Mouse (Mus musculus) embryonic facial prominence, embryonic 11.5 days (tissue): ENCODE results near the gene Pa2g4. TPM values are rescaled to one million over a fixed set of nuclear protein-coding genes. Genes with fewer than 3 reads are reported as not detected.
"Not testable (repeated sequence)": the region's sequence is repeated elsewhere in the genome, so short reads cannot be mapped to it uniquely, and the experiment has no call there.

Experiments
- ATAC-seq: fragments of 200-750 bp; cut with Nextera tagmentation; replicated peaks from 2 replicates; pipeline ENCODE4 v1.8.0; 2017; ENCODE audit warnings: low read depth; ENCODE audit not compliant: insufficient number of reproducible peaks, low FRiP score, low TSS enrichment
- DNase-seq: peaks from one replicate; pipeline ENCODE4 v3.0.0-alpha.2; 2015; ENCODE audit warnings: low spot score
- H3K27ac ChIP-seq: fragments of 300-500 bp; sonication (generic); replicated peaks from 2 replicates; pipeline ENCODE4 v1.5.1; 2014; ENCODE audit warnings: mild to moderate bottlenecking, low read depth, low read length, control low read depth
- H3K27me3 ChIP-seq: fragments of 300-500 bp; sonication (generic); 2 replicates; pipeline ENCODE4 v1.6.1; 2014; ENCODE audit warnings: mild to moderate bottlenecking, low read length, moderate library complexity, mixed read lengths; ENCODE audit not compliant: control insufficient read depth, insufficient read depth
- H3K36me3 ChIP-seq: fragments of 300-500 bp; sonication (generic); replicated peaks from 2 replicates; pipeline ENCODE4 v1.6.1; 2014; ENCODE audit warnings: low read depth, mild to moderate bottlenecking, low read length, moderate library complexity, mixed read lengths; ENCODE audit not compliant: control insufficient read depth, insufficient read depth
- H3K4me1 ChIP-seq: fragments of 300-500 bp; sonication (generic); 2 replicates; pipeline ENCODE4 v1.6.1; 2014; ENCODE audit warnings: low read length, mixed read lengths; ENCODE audit not compliant: control insufficient read depth, insufficient read depth
- H3K4me2 ChIP-seq: fragments of 300-500 bp; sonication (generic); 2 replicates; pipeline ENCODE4 v1.6.1; 2014; ENCODE audit warnings: low read depth, mild to moderate bottlenecking, control low read depth, low read length, moderate library complexity
- H3K4me3 ChIP-seq: fragments of 300-500 bp; sonication (generic); 2 replicates; pipeline ENCODE4 v1.5.1; 2014; ENCODE audit warnings: low read depth, low read length, control low read depth
- H3K9ac ChIP-seq: fragments of 300-500 bp; sonication (generic); replicated peaks from 2 replicates; pipeline ENCODE4 v1.6.1; 2014; ENCODE audit warnings: mild to moderate bottlenecking, control low read depth, low read length
- H3K9me3 ChIP-seq: fragments of 300-500 bp; sonication (generic); replicated peaks from 2 replicates; pipeline ENCODE4 v1.6.1; 2016; ENCODE audit warnings: mild to moderate bottlenecking, low read length, inconsistent platforms, mixed read lengths; ENCODE audit not compliant: control insufficient read depth
- WGBS: fragments of 180-500 bp; shearing (Covaris S2); extraction: QIAGEN DNeasy Blood & Tissue Kit; methylation state at CpG from one replicate; pipeline ENCODE4 v1.1.7; 2014; 5-methylcytosine and 5-hydroxymethylcytosine counted together
- polyA plus RNA-seq: library from polyadenylated mRNA; unstranded; fragments of >200 nt; fragmentation: Nextera tagmentation; extraction: Ambion mirVana; gene quantifications from 2 replicates; pipeline ENCODE4 v1.2.1, GENCODE M21; 2014

The Pa2g4 gene
- polyA plus RNA-seq, 1 experiment from 2014 or later, result 268 TPM

DNA sequence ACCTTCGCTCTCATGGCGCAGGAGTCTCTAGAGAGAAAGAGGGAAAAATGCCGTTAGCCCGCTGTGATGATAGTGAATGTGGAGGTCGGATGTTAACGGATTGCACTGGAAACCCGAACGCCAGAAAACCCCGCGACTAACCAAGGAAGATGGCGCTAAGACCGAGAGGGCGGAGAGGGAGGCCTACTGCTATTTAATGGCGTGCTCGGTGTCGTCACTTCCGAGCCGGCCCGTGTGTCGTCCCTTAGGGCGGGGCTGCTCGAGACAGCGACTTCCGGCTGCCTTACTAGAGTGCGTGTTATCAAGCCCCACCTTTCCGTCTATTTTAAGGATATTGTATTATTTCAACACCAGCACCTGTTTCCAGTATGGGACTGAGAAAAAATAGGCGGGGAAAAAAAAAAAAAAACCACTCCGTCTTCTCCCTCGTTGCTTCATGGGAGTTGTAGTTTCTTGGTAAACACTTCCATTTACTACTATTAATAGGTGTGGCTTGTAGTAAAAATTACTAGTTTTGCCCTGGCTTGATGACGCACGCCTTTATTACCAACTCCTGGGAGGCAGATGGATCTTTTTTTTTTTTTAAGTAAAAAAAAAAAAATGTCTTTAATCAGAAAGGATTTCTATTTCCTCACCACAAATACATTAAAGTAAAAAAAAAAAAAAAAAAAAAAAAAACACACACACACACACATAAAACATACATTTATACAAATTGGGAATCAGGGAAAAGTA lies 16.7 kb downstream of the Pa2g4 start, which contains the start of gene Rpl41:
Gene Rpl41 (minus strand): TSS at position 359 of the 735 bp plus-strand sequence.
- H3K4me3 ChIP-seq, result peak within 1 kb of the TSS; percentile 74
- under 1% methylated on average over 31 of the region's 31 CpGs for WGBS
- H3K27ac ChIP-seq, result peak within 1 kb of the TSS; percentile 86
- no peaks in the 10 kb centered on the region for H3K4me1 ChIP-seq
- ATAC-seq, result peak; percentile 84
- H3K9ac ChIP-seq, result peak within 1 kb of the TSS; percentile 92
- H3K9me3 ChIP-seq, result no peaks in the 10 kb centered on the region
- peak; percentile 98 for DNase-seq
- H3K36me3 ChIP-seq, result peaks cover 5% of the 10 kb centered on the region
- no peaks in the 10 kb centered on the region for H3K27me3 ChIP-seq
- peak within 1 kb of the TSS; percentile 68 for H3K4me2 ChIP-seq

DNA sequence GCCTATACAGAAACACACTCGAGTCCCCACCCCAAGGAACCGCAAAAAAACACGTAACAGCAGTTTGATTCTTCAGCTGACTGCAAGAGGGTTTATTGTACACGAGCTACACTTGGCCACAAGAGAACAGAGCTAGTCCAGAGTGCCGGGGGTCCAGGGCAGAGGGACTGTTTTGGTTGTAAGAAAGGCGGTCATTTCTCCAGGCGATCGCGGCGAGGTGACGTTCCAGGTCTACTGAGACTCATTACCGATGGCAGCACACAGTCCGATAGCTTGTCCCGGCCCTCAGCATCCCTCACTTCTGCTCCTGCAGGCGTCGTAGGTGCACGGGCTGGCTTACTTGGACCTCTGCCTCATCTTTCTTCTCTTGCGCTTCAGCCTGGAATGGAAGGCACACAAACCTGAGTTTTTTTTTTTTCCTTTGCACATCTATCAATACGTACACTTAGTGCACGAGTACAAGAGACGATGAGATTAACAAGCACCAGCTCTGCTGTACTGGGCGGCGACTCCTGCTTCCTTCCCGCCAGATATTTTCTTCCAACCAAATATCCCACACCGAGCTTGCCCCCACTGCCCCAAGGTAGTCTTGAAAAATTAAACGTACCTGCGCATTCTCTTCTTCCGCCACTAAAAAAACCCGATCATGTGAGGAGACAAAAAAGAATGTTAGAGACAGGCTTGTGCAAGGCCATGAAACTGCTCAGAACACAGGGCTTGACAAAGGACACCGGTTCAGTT lies 17.6 kb downstream of the Pa2g4 start:
- H3K9ac ChIP-seq, result peak overlapping the region; percentile 92
- ATAC-seq, H3K4me1 ChIP-seq, H3K9me3 ChIP-seq, H3K27me3 ChIP-seq: not testable (repeated sequence)
- H3K36me3 ChIP-seq, result peaks cover 12% of the 10 kb centered on the region
- H3K4me2 ChIP-seq, result peak overlapping the region; percentile 68
- 0% methylated on average over 21 of the region's 30 CpGs for WGBS
- H3K27ac ChIP-seq, result peak overlapping the region; percentile 86
- peak; percentile 25 for DNase-seq
- H3K4me3 ChIP-seq, result peak overlapping the region; percentile 74

DNA sequence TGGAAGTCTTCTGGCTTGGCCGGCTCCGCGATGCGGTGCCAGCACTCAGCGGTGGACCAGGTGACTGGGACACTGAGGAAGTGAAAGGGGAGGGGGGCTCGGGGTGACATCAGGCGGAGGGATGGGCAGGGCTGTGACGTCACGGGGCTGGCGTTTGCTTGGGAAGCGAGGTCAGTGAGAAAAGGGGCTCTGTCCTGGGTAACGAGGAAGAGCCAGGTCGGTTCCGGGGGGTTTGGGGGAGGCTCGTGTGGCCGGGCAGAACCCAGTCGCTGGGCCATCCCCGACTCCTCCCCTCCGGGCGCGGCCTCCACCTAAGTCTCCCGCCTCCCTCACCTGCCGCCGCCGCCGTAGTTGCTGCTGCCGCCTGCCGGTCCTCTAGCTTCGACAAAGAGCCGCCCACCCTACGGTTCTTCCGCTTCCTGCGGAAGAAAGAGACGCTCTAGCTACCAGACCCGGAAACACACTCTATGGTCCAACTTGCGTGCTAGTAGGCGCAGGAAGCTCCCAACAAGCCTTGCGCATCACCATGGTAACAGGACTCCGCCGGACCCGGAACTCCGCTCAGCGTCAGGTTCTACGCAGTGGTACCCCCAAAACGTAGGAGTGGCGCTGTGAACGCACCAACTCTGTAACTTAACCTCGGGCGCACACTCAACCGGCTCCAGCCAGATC lies 18.3 kb downstream of the Pa2g4 start, which contains the start of gene Zc3h10:
Gene Zc3h10 (minus strand): TSS at position 414 of the 672 bp plus-strand sequence.
- peak; percentile 91 for ATAC-seq
- H3K4me2 ChIP-seq, result peak within 1 kb of the TSS; percentile 68
- H3K36me3 ChIP-seq, result peaks cover 12% of the 10 kb centered on the region
- WGBS, result 0% methylated on average over 49 of the region's 50 CpGs
- no peaks in the 10 kb centered on the region for H3K4me1 ChIP-seq
- H3K27me3 ChIP-seq, result no peaks in the 10 kb centered on the region
- H3K9ac ChIP-seq, result peak within 1 kb of the TSS; percentile 92
- H3K9me3 ChIP-seq, result no peaks in the 10 kb centered on the region
- H3K4me3 ChIP-seq, result peak within 1 kb of the TSS; percentile 74
- peak; percentile 99 for DNase-seq
- H3K27ac ChIP-seq, result peak within 1 kb of the TSS; percentile 86

DNA sequence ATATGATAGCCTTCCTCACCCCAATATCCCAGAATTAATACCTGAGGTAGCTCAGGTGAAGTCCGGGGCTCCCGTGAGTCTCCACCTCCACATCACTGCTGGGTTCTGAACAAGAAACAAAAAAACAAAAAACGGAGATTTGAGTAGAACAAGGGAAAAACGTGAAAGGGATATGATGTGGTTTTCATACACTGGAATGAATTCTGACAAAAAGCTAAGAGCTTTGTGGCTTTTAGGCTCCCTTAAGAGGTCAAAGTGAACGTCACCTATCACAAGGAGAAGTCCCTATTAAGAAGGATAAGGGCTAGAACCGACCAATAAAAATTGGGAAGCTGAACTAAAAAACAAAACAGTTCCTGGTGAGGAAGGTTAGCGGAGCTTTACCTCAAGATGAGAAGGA lies 19.0 kb downstream of the Pa2g4 start:
- Histone ChIP-seq H3K4me1 (no peaks in the 10 kb centered on the region), H3K27me3 (no peaks in the 10 kb centered on the region), H3K27ac (no peak overlapping the region), H3K4me2 (peak overlapping the region; percentile 68), H3K4me3 (peak overlapping the region; percentile 74), H3K9ac (peak overlapping the region; percentile 92), H3K36me3 (peaks cover 12% of the 10 kb centered on the region), H3K9me3 (no peaks in the 10 kb centered on the region)
- ATAC-seq (no peak), DNase-seq (no peak)
- WGBS, result 22% methylated on average over 7 of the region's 7 CpGs

DNA sequence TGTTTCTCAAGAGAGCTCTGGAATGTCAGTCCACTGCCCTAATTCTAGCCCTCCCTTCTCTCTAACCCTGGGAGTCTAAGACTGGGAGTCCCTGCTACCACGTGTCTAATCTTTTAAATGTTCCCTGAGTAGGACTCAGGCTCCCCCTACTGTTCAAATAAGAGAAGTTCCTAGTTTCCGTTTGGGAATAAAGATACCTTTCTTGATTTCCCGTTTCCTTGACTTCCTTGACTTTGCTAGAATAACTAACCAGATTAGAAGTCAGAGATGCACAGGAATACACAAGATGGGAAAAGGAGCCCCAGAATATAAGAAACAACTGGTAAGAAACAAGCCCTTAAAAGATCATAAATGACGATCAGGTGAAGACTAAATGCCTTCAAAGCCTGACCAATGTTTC lies 19.4 kb downstream of the Pa2g4 start:
- Histone ChIP-seq H3K9ac (no peak overlapping the region), H3K9me3 (no peaks in the 10 kb centered on the region), H3K27ac (no peak overlapping the region), H3K27me3 (no peaks in the 10 kb centered on the region), H3K4me3 (peak overlapping the region; percentile 74; the same call in 1 of the 2 replicates), H3K4me1 (no peaks in the 10 kb centered on the region), H3K4me2 (peak overlapping the region; percentile 68), H3K36me3 (peaks cover 12% of the 10 kb centered on the region)
- 14% methylated on average over 4 of the region's 4 CpGs for WGBS
- ATAC-seq, result no peak
- DNase-seq, result peak; percentile 82

DNA sequence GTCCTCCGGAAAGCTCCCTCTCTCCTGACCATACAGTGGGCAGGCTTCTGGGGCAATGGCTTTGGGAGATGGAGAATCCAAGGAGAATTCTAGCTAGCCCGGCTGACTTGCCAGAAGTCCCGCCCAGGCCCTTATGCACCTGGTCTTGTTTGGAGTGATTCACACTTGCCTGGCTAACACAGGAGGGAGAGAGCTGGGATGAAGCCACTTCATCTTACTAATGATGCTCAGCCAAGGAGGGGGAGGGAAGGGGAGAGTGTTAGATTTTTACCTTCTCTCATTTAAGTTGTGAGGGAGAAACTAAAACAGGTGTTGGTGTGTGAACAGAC lies 20.3 kb downstream of the Pa2g4 start:
- Histone ChIP-seq H3K27ac (no peak overlapping the region), H3K36me3 (peaks cover 12% of the 10 kb centered on the region), H3K4me3 (no peak overlapping the region), H3K4me1 (no peaks in the 10 kb centered on the region), H3K9me3 (no peaks in the 10 kb centered on the region), H3K9ac (no peak overlapping the region), H3K27me3 (no peaks in the 10 kb centered on the region), H3K4me2 (no peak overlapping the region)
- no peak for DNase-seq
- ATAC-seq, result no peak
- WGBS, result 97% methylated on average over 3 of the region's 3 CpGs

DNA sequence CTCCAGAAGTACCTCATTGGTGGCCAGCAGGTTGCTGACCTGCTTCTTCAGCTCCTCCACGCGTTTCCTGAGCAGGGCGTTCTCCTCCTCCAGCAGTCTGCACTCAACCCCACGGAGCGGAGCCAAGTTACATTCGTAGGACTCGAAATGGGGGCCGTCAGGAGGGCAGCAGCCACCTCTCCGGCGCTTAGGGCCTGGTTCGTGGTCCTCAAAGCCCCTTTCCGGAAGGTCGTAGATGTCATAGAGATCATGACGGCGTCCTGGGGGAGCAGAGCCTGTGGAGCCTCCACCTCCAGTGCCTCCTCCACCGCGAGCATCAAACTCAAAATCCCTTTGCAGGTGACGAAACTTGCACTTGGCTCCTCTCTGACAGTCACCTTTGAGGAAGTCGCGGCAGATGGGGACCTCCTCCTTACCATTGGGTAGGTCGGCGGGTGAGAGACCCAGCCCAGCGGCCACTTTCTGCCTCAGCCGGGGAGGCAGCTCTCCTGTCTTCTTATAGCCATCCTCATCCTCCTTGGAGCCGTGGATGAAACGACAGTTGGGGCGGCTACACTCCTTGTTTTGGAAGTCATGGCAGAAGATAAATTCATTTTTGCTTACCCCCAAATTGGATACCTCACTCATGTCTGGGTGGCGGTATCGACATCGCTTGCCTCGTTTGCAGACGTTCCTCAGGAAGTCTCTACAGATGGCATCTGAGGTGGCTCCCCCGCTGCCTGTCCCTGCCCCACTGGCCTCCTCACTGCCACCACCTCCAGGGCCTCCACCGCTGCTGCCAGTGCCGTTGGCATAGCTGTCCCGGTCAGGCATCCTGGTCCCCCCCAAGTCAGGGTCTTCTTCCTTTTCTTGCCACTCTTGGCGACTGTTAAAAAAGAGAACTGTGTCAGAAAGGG lies 20.9 kb downstream of the Pa2g4 start:
- no peak overlapping the region for H3K4me3 ChIP-seq
- WGBS, result 94% methylated on average over 37 of the region's 37 CpGs
- DNase-seq (no peak), ATAC-seq (no peak)
- H3K4me1 ChIP-seq, result no peaks in the 10 kb centered on the region
- no peak overlapping the region for H3K9ac ChIP-seq
- no peak overlapping the region for H3K27ac ChIP-seq
- H3K27me3 ChIP-seq, result no peaks in the 10 kb centered on the region
- no peaks in the 10 kb centered on the region for H3K9me3 ChIP-seq
- peaks cover 12% of the 10 kb centered on the region for H3K36me3 ChIP-seq
- no peak overlapping the region for H3K4me2 ChIP-seq
